Mouse (Mus musculus) common myeloid progenitor, adult 5-6 weeks (primary cell): Measurements from ENCODE around the gene Mast4. TPM values are rescaled to one million over a fixed set of nuclear protein-coding genes. Genes with fewer than 3 reads are reported as not detected.

Source experiments
- ATAC-seq: replicated peaks from 2 replicates; pipeline ENCODE4 v1.8.0; 2016; ENCODE audit warnings: low read depth, mild to moderate bottlenecking, moderate TSS enrichment, inconsistent platforms; ENCODE audit not compliant: poor library complexity, severe bottlenecking
- total RNA-seq: library from RNA; stranded (forward); fragments of 200-1000, 187-1606 nt; gene quantifications from 2 replicates; pipeline ENCODE4 v1.2.3, GENCODE M21; 2017

Gene Mast4
- total RNA-seq, 1 experiment from 2014 or later, result 19.1 TPM

- no peak for ATAC-seq
Measured at GRCm38 (mm10) chr13:102783531-102784310, 550.6 kb downstream of the Mast4 start.

GRCm38 (mm10) chr13:102779275-102779674, 555.0 kb downstream of the Mast4 start:
- ATAC-seq, result no peak

- no peak for ATAC-seq
Measured at GRCm38 (mm10) chr13:102778859-102779258, 555.4 kb downstream of the Mast4 start.

- ATAC-seq, result no peak
Measured at GRCm38 (mm10) chr13:102775506-102775905, 558.8 kb downstream of the Mast4 start.

GRCm38 (mm10) chr13:102774786-102775201, 559.5 kb downstream of the Mast4 start:
- ATAC-seq, result no peak

- no peak; the same call in 1 of the 2 replicates for ATAC-seq
Measured at GRCm38 (mm10) chr13:102773169-102773568, 561.1 kb downstream of the Mast4 start.

- ATAC-seq, result no peak
Measured at GRCm38 (mm10) chr13:102770194-102770593, 564.1 kb downstream of the Mast4 start.

- ATAC-seq, result no peak
Measured at GRCm38 (mm10) chr13:102768512-102768911, 565.8 kb downstream of the Mast4 start.

GRCm38 (mm10) chr13:102767110-102767509, 567.2 kb downstream of the Mast4 start:
- ATAC-seq, result no peak

- no peak for ATAC-seq
Measured at GRCm38 (mm10) chr13:102765216-102765615, 569.1 kb downstream of the Mast4 start.

GRCm38 (mm10) chr13:102764218-102764617, 570.1 kb downstream of the Mast4 start:
- ATAC-seq, result no peak

- ATAC-seq, result no peak
Measured at GRCm38 (mm10) chr13:102762203-102762602, 572.1 kb downstream of the Mast4 start.

- ATAC-seq, result 0 out of 2 replicates have a peak, but pooled peaks have one; percentile 39
Measured at GRCm38 (mm10) chr13:102761410-102761809, 572.9 kb downstream of the Mast4 start.

- no peak for ATAC-seq
Measured at GRCm38 (mm10) chr13:102758021-102758420, 576.3 kb downstream of the Mast4 start.

GRCm38 (mm10) chr13:102756071-102756470, 578.2 kb downstream of the Mast4 start:
- ATAC-seq, result no peak

GRCm38 (mm10) chr13:102755124-102755523, 579.2 kb downstream of the Mast4 start:
- no peak for ATAC-seq

GRCm38 (mm10) chr13:102753714-102754556, 580.4 kb downstream of the Mast4 start:
- ATAC-seq, result peak; percentile 42; the same call in 1 of the 2 replicates

GRCm38 (mm10) chr13:102749891-102750290, 584.4 kb downstream of the Mast4 start:
- ATAC-seq, result no peak

GRCm38 (mm10) chr13:102749194-102749593, 585.1 kb downstream of the Mast4 start:
- ATAC-seq, result no peak

- ATAC-seq, result peak; percentile 50
Measured at GRCm38 (mm10) chr13:102746803-102747561, 587.3 kb downstream of the Mast4 start.
